Mouse (Mus musculus): ENCODE measurements around the gene Cdc42bpb. TPM values are rescaled to one million over a fixed set of nuclear protein-coding genes. Genes with fewer than 3 reads are reported as not detected.

The Cdc42bpb gene
- polyA plus RNA-seq (2012; rRNA removed), result 318 and 329 TPM in 2 replicates

GRCm38 (mm10) chr12:111377376-111377973 is at the start of gene Cdc42bpb:
Gene Cdc42bpb (minus strand): TSS chr12:111377718.

GRCm38 (mm10) chr12:111416921-111417779 is 39.6 kb upstream of the Cdc42bpb start, which contains the start of gene Exoc3l4:
Gene Exoc3l4 (plus strand): TSS chr12:111417017.

GRCm38 (mm10) chr12:111406622-111407021 is 29.1 kb upstream of the Cdc42bpb start, which contains the start of gene Lbhd2:
Gene Lbhd2 (plus strand): TSS chr12:111406809.

GRCm38 (mm10) chr12:111270629-111271277 is 106.8 kb downstream of the Cdc42bpb start, which contains the start of gene Amn:
Gene Amn (plus strand): TSS chr12:111271095.

Other genes starting within 250 kb of the Cdc42bpb start
- 18.6 and 19.4 TPM in 2 replicates for gene Traf3, start 211.3 kb downstream of the Cdc42bpb start, polyA plus RNA-seq (2012; rRNA removed)
- gene 4930595D18Rik, start 193.2 kb downstream of the Cdc42bpb start, polyA plus RNA-seq (2012; rRNA removed), result not detected in 2 replicates
- 7.4 and 22.4 TPM in 2 replicates for gene Amn, start 106.6 kb downstream of the Cdc42bpb start, polyA plus RNA-seq (2012; rRNA removed)
- gene Lbhd2, start 29.1 kb upstream of the Cdc42bpb start, polyA plus RNA-seq (2012; rRNA removed), result 0.33 TPM in 1 of 2 replicates, not detected in the other
- 10.1 and 13.1 TPM in 2 replicates for gene Exoc3l4, start 39.3 kb upstream of the Cdc42bpb start, polyA plus RNA-seq (2012; rRNA removed)
- gene Tnfaip2, start 64.8 kb upstream of the Cdc42bpb start, polyA plus RNA-seq (2012; rRNA removed), result 15.6 and 17.9 TPM in 2 replicates
- gene Gm266, start 108.1 kb upstream of the Cdc42bpb start, polyA plus RNA-seq (2012; rRNA removed), result 0.91 and 1.5 TPM in 2 replicates
- gene Eif5, start 160.3 kb upstream of the Cdc42bpb start, polyA plus RNA-seq (2012; rRNA removed), result 81.9 and 99.6 TPM in 2 replicates
- gene Mark3, start 196.8 kb upstream of the Cdc42bpb start, polyA plus RNA-seq (2012; rRNA removed), result 24.0 and 28.9 TPM in 2 replicates

Measured in colon, adult 2 months (tissue).